Mouse (Mus musculus) c-Kit-negative CD71-positive TER-119-positive erythroid progenitor cells, embryonic 14.5 days (primary cell): ENCODE results near the gene Zfp180.
"Not testable (repeated sequence)": the region's sequence is repeated elsewhere in the genome, so short reads cannot be mapped to it uniquely, and the experiment has no call there.

Experiments used
- DNase-seq: peaks from one replicate; pipeline ENCODE4 v3.0.0-alpha.2; 2013; ENCODE audit warnings: low read depth, low spot score

Gene Zfp180

GRCm38 (mm10) chr7:24081634-24082431, at the start of gene Zfp180:
TSS of gene Zfp180 (plus strand) at chr7:24081924.
- peak; percentile 95 for DNase-seq

GRCm38 (mm10) chr7:24052660-24053304, 28.9 kb upstream of the Zfp180 start, which contains the start of gene Vmn1r183:
TSS of gene Vmn1r183 (plus strand) at chr7:24053254.
- DNase-seq = no peak

- DNase-seq = not testable (repeated sequence)
Measured at GRCm38 (mm10) chr7:24074424-24074823, 7.3 kb upstream of the Zfp180 start.

DNA sequence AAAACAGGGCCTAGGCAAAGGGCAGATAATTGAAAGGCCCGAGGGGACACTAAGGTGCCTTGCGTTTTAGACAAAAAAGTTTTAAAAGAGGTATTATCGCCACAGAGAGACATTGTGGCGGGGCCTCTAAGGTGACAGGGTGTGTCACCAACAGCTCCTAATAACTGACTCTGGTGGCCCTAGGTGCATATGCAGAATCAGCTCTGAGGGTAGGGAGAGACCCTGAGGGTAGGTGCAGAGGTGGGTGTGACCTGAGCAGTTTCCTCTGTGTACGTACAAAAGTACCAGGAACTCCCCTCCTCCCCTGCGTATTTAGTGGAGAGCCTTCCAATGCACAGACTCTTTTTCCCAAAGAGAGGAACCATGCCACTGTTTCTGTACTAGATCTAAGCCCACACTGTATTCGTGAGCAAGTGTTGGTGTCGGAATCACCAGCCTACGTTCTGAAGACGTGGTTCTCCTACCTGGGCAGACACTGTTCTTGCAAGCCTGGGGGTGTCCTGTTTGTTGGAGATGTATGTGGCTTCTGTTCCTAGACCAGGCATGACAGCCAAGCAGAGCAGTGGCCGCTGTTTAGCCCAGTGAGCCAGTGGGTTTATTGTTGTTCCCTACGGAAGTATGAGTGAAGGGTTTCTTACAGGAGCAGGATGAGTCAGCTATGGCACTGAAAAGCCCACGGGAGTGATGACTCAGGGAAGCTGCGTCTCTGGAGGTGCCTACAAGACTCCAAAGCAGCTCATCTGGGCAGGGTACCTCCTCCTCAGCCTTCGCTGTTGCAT, 922 bp downstream of the Zfp180 start:
- peak; percentile 38 for DNase-seq

DNA sequence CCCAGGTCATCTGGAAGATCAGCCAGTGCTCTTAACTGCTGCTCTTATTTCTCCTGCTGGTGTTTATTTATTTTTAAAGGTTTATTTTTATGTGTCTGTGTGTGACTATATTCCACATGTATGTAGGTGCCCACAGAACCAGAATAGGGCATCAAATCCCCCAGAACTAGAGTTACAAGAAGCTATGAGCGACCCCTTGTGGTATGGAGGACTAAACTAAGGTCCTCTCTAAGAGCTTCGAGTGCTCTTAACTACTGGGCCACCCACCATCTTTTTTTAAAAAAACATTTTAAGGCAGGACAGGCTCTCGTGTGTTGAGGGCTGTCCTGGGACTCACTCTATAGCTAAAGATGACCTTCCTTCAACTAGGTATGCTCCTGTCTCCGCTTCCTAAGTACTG, 5.1 kb downstream of the Zfp180 start:
- DNase-seq = no peak

- no peak for DNase-seq
Measured at GRCm38 (mm10) chr7:24087485-24088125, 5.9 kb downstream of the Zfp180 start.

DNA sequence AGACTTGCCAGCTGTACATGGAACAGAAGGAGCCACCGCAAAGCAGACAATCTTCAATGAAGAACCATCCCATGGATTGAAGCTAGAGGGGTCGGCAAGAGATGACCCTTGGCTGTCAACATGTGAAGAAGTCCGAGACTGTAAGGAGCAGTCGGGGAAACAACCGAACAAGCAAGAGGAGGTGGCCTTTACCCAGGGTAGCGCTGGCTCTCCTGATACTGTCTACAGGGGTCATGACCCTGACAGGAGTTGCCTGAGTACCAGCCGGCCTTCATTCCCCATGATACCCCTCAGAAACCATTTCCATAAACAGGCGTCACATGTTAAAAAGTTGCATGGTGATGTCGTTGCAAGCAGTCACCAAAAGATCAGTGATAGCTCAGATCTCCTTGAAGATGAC, 22.7 kb downstream of the Zfp180 start:
- DNase-seq = no peak

DNA sequence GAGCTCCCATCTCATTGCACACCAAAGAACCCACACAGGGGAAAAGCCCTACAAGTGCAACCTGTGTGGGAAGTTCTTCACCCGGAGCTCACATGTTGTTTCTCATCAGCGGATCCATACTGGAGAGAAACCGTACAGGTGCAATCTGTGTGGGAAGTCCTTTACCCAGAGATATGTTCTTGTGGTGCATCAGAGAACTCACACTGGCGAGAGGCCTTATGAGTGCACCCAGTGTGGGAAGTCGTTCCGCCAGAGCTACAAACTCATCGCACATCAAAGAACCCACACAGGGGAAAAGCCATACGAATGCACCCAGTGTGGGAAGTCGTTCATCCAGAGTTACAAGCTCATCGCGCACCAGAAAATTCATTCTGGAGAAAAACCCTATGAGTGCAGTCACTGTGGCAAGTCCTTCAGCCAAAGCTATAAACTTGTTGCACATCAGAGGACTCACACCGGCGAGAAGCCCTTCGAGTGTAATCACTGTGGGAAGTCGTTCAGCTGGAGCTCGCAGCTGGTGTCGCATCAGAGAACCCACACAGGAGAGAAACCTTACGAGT, 23.5 kb downstream of the Zfp180 start:
- no peak for DNase-seq

- no peak for DNase-seq
Measured at GRCm38 (mm10) chr7:24110839-24111238, 29.1 kb downstream of the Zfp180 start.

- no peak for DNase-seq
Measured at GRCm38 (mm10) chr7:24111772-24112155, 30.0 kb downstream of the Zfp180 start.

DNA sequence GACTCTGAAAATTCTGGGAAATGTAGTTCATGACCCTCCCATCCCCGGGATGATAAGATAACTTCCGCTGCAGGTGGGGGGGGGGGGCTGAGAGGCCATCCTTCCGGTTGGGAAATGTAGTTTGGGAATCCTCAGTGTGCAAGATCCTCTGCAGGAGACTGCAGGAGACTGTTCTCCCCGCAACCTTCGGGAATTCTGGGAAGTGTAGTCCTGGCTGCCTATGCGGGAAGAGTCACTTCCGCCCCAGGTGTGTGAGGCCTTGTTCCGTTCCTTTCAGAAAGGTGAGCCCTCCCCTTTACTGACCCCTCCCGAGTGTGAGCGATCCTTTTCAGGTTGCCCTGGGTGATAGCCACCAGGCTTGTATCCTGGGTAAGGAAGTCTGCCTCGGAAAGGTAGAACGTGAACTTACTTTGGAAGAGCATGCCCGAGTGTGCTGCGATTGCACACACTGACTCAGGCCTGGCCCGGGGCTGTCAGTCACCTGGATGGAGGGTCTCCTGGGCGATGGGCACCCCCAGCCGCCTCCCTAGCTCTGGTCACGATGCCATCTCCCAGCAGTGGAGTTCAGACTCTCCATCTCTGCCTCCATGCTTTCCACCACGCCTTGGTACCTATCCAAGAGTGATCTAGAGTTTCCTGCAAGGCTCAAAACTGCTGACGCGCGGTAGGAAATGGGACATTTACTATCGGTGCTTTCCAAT, 30.6 kb downstream of the Zfp180 start, which contains the start of gene Zfp112:
TSS of gene Zfp112 (plus strand) at position 159 of the 701 bp plus-strand sequence.
- no peak for DNase-seq

DNA sequence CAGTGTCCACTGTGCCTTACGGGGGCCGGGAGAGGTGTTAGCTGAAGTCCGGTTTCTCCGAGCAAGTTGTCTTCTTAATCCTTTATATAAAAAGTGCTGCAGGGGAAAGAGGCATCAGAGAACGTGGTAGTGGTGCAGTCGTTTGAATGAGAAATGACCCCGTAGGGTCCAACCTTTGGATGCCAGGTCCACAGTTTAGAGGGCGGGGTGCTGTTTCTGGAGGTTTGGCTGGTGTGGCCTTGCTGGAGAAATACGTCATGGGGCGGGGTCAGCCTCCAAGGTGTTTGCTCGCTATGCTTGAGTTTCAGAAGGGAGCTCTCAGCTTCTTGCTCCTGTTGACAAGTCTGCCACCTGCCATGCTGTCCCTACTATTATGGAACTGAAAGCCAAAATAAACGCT, 31.3 kb downstream of the Zfp180 start:
- DNase-seq = peak; percentile 44

DNA sequence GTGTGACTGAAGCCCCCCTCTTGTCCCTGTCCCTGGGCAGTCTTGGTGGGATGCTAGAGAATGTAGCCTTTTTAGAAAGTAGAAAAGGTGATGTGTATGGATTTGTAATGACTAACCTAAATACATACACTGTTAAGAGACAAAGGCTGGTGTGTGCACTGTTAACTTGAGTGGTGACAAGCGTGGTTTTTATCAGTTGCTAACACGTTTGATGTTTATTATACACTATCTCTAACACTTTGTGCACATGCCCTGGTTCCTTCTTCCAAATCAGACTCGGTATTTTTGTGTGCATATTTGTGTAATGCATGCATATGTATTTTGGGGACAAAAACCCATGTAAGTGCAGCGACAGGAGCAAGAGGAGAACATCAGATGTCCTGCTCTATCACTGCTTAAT, 34.9 kb downstream of the Zfp180 start:
- no peak for DNase-seq

- no peak for DNase-seq
Measured at GRCm38 (mm10) chr7:24133425-24133995, 51.8 kb downstream of the Zfp180 start.

GRCm38 (mm10) chr7:24133996-24134828, 52.5 kb downstream of the Zfp180 start, which contains the start of gene Zfp235:
TSS of gene Zfp235 (plus strand) at chr7:24134169.
- peak; percentile 56 for DNase-seq

GRCm38 (mm10) chr7:24142566-24142965, 60.8 kb downstream of the Zfp180 start:
- DNase-seq = no peak

DNA sequence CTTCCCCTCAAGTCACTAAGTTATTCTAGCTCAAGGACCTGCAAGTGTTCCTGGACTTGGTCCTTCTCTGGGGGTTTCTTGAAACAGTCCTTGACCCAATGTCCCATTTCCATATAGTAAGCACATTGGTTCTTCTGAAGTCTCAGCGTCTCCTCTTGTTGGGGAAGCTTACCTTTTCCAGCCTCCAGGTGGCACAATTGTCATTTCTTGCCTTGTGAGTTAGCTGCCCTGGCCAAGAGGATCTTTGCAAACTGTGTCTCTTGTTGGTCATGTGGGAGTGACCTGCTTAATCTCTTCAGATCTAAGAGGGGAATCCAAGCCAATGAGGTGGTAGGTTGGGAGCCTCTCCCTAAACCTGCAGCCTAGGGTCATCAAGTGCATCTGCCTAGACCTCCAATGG, 71.5 kb downstream of the Zfp180 start:
- DNase-seq = no peak
